Mouse (Mus musculus) splenic B cell, adult 2 months (primary cell): Measurements from ENCODE around the gene Gzme.

Experiments
- DNase-seq: peaks from one replicate; pipeline ENCODE4 v3.0.0-alpha.2; 2011; ENCODE audit warnings: low read depth, low spot score
- H3K27me3 ChIP-seq: 2 replicates; pipeline ENCODE4 v1.6.1; 2012; ENCODE audit warnings: mild to moderate bottlenecking, low read length, moderate library complexity, mixed read lengths; ENCODE audit not compliant: control insufficient read depth, poor library complexity, insufficient read depth, severe bottlenecking
- H3K36me3 ChIP-seq: 2 replicates; pipeline ENCODE4 v1.6.1; 2012; ENCODE audit warnings: mild to moderate bottlenecking, low read length, moderate library complexity, mixed read lengths; ENCODE audit not compliant: control insufficient read depth, poor library complexity, insufficient read depth, severe bottlenecking

Gzme gene

DNA sequence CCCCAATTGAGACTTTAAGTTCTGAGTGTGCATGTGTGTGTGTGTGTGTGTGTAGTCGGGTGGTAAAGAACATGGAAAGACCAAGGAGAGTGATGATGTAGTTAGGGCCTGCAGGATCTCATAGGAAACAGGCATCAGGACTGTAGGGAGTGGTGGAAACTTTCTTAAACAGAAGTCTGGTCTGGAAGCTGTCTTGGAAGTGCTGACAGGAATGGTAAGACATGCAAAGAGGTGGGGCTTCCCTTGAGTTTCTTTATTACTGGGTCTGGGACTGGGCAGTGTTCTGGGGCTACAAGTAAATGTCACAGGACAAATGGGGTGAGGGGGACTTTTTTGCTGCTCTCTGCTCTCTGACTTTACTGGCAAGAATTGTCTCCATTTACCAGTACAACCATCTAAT, 22.8 kb downstream of the Gzme start:
- no peaks in the 10 kb centered on the region for H3K36me3 ChIP-seq
- no peak for DNase-seq
- H3K27me3 ChIP-seq, result no peaks in the 10 kb centered on the region

- no peak for DNase-seq
- Histone ChIP-seq H3K36me3 (no peaks in the 10 kb centered on the region), H3K27me3 (no peaks in the 10 kb centered on the region)
These were observed 27.1 kb downstream of the Gzme start for GRCm38 (mm10) chr14:56093353-56093752.

GRCm38 (mm10) chr14:56086711-56087110, 33.7 kb downstream of the Gzme start:
- no peak for DNase-seq
- no peaks in the 10 kb centered on the region for H3K36me3 ChIP-seq
- H3K27me3 ChIP-seq, result no peaks in the 10 kb centered on the region

DNA sequence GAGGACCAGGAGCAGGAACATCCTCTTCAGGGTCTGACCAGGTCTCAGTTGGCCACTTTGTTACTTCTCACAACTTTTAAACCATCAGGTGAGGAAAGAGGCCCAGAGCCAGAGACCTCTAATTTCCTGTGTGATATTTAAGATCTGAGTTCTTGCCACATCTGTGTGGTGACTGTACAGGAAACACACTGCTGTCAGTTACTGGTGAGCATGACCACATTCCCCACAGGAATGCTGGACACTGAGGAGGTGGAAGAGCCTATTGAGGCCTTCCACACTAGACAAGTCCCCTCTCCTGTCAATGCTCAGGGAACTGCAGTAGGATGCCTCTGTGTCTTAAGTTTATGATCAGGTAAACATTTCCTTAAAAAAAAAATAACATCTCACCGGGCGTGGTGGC, 35.3 kb downstream of the Gzme start, which contains the start of gene Mcpt8:
Gene Mcpt8 (minus strand): TSS at position 107 of the 400 bp plus-strand sequence.
- Histone ChIP-seq H3K27me3 (no peaks in the 10 kb centered on the region), H3K36me3 (no peaks in the 10 kb centered on the region)
- no peak for DNase-seq

DNA sequence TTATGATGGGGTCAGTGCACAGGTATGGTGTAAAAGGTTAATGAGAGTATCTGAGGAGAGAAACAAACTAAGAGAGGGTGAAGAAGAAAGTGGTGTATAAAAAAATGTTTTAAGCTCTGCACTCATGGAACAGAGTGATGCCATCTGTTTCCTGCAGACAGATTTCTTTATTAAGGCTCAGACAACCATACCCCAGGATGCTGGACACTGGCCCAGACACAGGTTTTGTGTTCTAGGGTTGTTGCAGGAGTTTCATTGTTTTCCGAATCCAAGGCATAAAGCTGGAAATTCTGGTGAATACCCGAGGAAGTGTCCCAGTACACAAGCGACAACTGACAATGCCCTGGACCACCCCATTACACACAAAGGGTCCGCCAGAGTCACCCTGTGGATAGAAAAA, 38.4 kb downstream of the Gzme start:
- no peak for DNase-seq
- Histone ChIP-seq H3K36me3 (no peaks in the 10 kb centered on the region), H3K27me3 (no peaks in the 10 kb centered on the region)
